Mouse (Mus musculus) 416B (cell line): ENCODE results near the gene Calhm1.

ENCODE experiments used
- DNase-seq: peaks from one replicate; pipeline ENCODE4 v3.0.0; 2011; ENCODE audit warnings: low read depth

Gene Calhm1

DNA sequence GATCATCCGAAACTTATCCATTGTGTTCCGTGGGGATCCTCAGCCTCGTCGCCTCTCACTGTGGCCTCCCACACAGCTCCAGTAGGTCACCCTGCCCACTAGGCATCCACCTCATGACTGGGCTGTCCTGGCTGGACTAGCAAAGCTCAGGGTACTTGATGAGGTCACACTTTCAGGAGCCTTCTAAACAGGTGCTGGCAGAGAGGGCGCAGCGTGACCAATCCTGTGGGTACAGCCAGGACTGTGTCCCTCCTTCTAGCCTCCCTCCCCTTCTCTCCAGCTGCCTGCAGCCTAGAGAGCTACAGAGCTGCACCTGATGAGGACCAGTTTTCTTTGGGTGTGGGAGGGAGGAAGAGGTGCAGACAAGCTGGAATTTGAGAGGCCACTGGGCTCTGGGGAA lies at the start of gene Calhm1:
Calhm1 (minus strand) TSS at position 101 of the 400 bp plus-strand sequence.
- no peak for DNase-seq

DNA sequence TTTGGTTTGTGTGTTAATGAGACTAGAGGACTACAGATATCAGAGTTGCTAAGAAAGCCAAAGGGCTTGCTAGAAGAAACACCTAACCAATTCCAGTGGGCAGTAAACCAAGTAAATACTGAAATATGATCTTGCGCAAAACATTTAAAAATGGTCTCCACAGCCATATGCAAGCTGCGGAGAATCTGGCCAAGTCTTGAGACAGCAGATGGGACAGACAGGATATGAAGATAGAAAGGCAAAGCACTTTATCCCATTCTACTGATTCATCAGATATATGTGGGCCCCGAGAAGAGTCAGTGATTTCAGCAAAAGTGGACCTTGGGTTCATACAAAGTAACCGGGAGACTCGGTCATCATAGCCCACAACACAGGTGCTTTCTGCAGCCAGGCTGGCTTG lies 48.1 kb upstream of the Calhm1 start:
- DNase-seq, result no peak

DNA sequence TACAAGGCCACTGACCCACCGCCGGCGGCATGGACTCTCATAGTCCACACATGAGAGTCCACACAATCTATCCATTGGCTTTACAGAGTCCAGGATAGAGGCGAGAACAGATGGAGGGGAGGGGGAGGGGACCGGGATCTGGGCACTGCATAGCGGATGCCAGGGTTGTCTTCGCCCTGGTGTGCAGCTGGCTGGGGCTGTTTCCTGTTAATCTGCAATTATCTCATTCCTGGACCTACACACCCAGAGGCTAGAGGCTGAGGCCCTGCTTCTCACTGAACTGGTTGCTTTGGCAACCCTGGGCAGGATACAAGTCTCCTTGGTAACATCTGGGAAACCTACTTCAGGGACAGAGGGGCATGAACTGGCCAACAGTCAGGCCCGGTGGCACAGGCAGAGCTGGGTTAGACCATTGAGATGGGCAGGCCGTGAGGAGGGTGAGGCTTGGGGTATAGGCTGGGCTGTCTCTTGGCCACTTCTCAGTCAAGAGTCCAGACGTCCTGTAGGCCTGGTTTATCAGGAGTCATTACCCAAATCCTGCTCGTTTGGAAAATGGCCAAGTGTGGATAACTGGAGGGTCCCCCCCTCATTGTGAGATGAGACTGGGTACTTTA lies 44.6 kb upstream of the Calhm1 start:
- no peak for DNase-seq

DNA sequence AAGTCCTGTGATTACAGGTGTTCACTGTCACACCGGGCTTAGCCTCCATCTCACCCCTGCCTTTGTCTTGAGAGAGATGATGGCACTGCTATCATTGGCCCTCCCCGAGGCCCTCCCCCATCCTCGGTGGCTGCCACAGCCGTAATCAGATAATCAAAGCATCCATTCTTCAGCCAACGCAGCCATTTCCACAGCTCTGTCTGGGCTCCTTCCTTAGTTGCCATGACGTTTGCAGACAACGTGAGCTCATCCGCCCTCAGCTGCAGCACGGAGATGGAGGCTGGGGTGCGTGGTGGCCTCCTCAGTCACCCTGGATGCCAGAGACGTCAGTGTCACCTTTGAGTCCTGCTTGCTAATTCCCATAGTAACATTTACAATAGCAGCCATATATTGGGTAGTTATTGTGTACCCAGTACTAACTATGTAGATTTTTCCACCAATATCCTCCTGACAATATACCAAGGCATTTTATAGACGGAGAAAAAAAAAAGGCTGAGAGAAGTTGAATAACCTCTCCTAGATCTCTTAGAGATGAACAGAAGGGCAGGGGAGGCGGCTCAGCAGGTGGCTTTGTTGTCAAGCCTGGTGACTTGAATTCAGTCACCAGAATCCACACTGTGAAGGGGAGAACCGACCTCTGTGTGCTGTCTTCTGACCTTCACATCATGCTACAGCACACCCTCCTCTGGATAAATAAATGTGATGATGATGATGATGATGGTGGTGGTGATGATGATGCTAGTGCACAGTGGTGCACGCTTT lies 42.6 kb upstream of the Calhm1 start:
- DNase-seq, result no peak

DNA sequence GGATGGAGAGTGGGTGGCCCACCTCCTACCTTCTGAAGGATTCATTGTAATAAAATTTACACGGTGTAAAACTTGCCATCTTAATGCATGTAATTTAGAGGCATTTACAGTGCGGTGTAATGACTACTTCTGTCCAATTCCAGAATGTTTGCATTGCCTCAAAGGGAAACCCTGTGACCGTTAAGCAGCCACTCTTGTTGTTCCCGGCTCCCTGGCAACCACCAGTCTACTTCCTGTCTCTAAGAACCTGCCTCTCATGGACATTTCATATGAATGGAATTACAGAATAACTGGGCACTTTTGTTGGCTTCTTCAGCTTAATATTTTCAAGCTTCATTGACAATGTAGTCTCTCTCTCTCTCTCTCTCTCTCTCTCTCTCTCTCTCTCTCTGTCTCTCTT lies 40.7 kb upstream of the Calhm1 start:
- DNase-seq, result peak; percentile 12

DNA sequence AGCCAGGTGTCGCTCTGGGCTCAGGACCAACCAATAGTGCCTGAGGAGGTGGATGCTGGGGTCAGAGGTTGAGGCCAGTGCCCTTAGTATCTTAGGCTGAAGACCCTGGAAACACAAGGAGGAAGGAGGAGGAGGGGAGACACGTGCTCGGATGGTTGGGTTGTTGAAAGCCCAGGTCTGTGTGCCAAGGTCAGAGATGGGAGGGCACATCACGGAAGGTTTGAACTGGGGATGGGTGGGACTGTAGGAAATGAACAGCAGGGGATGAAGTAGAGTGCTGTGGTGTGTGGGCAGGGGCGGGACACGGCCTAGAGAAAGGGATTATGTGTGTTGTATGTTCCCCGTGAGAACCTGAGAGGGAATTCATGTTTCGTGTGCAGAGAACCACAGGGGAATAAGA lies 40.2 kb upstream of the Calhm1 start:
- no peak for DNase-seq

DNA sequence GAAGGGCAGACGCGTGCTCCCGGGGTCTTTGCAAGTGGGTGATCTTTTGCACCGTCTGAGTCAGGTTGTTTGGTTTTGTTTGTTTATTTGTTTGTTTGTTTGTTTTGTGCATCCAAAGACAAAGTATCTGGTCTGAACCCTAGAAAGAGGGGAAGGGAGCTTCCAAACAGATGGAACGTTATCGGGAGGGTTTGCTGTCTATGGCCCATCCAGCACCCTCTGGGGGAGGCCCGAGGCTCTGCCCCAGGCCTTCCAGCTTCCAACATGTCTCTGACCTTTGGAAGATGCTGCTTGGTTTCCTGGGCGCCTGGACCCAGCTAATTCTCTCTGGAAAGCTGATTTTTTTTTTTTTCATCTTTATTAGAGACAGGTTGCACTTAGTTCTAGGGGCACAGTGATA lies 36.0 kb upstream of the Calhm1 start:
- DNase-seq, result no peak

DNA sequence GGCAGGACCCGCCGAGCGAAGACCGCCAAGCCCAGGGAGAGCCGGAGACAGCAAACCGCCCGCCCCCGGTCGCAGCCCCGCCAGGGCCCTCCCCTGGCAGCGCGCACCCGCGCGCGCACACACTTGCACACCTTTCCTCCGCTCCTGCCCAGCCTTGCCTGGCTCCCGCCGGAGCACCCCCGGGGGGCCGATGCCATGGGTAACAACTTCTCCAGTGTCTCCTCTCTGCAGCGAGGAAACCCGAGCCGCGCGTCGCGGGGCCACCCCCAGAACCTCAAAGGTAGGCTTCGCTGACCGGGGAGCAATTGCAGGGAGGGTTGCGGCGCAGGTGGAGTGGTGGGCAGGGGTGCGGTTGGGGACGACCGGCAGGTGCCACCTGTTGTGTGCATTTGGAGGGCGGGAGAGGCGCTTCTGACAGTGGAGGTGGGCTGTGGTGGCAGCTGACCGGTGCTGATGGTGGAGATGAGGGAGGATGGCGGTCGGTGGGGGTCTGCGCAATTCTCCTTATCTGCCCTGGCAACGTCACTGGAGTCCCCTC lies 35.3 kb upstream of the Calhm1 start:
- no peak for DNase-seq

DNA sequence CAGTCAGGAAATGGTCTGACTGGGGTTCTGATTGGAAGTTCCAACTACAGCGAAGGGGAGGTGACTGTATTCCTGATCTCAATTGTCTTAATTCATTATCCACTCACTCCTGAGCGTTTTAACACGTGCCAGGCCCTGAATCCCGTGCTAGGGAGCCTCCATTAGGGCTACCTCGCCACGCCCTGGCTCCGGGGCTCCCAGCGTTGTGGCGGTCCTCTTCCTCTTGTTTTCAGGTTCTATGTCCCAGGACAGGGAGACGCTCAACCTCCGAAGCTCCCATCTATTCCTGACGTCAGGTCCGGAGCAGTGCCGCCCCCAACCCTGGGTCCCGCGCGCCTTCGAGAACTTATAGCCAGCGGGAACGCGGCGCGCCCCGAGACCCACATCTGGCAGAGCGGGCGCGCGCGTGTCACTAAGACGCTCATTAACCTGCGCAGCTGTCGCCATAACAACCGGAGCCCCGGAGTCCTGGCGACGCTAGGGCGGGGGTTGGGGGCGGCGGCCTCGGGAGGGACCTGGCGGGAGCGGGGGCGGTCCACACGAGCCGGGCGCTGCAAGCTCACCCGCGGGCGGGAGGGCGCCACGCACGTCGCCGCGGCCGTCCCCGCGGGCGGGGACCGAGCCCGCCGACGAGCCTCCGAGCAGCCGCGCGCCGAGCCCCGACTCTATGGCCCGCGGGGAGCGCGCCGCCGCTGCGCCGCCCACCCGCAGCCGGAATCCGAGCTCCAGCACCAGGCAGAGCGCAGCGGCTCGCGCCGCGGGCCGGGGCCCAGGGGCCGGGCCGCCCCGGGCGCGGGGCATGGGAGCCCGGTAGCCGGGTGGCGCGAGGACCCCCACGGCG lies 34.6 kb upstream of the Calhm1 start, which contains the start of gene Neurl1a:
Neurl1a (plus strand) TSS at position 390 of the 841 bp plus-strand sequence.
- no peak for DNase-seq

DNA sequence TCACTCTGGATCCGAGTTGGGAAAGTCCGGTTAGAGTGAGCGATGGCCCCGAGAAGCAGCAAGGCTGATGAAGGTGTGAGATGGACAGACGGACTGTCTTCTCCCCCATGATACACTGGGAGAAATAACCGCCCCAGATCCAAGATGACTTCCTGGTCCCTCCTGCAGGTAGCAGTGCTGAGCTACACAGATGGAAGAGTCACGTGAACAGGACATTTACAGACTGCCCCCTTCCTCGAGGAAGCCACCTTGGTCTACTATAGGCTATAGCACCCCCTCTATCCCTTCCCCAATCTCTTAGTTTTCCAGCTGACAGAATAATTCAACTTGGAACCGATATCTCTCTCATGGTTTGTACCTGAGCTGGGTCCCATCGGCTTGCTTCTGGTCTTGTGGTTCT lies 33.9 kb upstream of the Calhm1 start:
- no peak for DNase-seq

DNA sequence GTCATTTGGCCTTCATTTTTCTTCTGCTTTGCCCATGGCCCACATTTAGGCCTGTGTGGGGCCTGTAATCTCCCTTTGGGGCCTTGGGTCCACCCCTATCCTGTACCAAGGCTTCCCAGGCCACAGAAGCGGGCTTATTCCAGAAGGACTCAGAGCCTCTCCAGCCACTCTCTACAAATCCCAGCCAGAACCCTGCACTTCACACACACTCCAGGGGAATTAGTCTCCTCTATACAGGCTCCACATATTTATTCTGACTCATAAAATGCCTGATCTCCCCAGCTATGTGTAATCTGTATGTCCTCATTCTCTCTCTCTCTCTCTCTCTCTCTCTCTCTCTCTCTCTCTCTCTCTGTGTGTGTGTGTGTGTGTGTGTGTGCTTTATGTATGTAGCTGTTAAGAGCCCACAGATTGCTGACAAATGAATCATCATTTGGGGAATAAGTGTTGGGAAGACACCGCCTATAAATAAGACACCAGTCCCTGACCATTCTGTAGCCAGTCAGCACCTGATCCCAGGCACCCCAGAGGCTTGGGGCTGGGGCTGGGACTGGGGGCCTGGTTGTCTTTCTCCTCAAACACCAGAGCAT lies 33.0 kb upstream of the Calhm1 start:
- DNase-seq, result no peak

DNA sequence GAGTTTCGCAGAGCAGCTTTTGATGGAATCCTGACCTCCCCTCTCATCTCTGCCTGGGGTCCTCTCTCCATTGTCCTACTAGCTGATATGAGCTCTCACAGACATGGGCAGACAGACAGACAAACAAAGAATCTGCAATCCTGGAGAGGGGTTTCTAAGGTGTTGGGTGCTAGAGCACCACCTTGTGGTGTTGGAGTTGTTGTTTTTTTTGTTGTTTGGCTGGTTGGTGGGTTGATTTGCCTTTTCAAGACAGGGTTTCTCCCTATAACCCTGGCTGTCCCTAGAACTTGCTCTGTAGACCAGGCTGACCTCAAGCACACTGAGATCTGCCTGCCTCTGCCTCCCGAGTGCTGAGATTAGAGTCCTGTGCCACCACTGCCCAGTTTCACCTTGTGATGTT lies 31.4 kb upstream of the Calhm1 start:
- peak; percentile 35 for DNase-seq

DNA sequence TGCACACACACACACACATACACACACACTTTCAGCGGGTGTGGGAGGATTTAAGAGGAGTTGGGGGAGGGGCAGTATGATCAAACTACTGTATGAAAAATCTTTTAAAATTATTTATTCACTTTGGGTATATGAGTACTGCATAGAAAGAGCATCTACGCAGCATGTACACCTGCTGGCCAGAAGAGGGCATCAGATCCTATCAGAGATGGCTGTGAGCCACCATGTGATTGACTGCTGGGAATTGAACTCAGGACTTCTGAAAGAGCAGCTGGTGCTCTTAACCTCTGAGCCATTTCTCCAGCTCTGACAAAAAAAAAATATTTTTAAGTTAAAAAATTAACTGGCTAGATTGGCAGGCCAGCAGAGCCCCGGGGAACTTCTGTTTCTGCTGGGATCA lies 30.5 kb upstream of the Calhm1 start:
- peak; percentile 66 for DNase-seq

DNA sequence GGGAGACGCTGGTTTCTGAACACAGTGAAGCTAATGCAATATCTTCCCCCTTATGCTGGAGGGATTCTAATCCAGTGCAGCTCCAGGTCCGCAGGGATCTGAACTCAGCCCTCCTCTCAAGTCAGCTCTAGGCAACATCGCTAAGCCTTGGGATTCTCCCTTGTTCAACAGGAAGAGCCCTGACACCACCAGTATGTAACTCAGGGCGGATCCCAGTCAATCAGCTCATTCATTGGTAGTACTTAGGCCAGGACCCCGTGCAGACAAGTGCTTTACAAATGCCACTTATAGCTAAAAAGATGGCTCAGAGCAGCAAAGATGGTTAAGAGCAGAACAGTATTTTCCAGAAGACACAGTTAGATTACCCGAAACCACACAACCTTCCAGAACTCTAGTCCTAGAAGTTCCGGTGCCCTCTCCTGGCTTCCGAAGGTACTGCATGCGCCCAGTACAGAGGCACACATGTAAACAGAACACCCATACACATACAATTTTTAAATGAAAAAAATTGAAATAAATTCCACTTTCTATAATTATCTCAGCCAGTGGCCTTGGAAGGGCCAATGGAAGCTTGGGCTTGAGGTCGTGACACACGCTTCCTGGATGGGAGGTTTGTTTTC lies 24.8 kb upstream of the Calhm1 start:
- peak; percentile 89 for DNase-seq

DNA sequence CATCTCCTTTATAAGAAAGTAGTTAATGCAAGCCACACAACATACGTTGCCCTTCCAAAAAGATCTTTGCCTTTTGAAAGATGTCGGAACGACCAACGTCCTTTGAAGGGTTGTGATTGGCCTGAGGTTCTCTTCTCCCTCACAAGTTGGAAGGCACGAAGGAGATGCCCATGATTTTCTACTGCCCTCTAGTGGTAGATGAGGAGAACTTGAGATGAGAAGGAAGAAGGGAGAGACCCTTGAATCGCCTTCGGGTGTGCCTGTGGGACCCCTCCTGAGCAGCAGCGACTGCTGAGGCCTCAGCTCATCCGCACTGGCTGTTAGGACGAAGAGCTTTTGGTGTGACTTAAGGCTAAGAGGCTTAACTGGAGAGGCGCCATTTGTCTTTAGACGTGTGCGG lies 24.2 kb upstream of the Calhm1 start:
- peak; percentile 82 for DNase-seq

DNA sequence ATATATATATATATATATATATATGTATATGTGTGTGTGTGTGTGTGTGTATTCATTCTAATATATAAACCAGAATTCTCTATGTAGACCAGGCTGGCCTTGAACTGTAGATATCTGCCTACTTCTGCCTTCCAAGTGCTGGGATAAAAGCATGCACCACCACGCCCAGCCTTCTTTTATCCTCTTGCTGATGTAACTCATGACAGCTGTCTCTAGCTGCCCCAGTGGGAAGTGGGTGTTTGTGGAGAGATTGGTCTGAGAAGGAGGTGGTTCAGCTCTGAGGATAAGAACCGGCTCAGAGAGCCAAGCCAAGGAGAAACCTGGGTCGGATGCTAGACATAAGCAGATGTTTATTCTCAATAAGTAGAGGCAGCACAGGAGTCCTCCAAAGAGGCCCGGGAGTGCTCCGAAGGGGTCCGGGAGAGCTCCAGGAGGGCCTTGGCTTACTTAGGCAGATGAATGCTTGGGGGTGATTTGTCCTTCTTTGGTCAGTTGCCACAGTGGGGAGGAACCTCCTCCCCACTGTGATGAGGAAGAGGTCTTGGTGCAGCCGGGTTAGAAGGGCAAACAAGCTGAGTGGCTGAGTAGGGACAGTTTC lies 23.7 kb upstream of the Calhm1 start:
- DNase-seq, result peak; percentile 8

DNA sequence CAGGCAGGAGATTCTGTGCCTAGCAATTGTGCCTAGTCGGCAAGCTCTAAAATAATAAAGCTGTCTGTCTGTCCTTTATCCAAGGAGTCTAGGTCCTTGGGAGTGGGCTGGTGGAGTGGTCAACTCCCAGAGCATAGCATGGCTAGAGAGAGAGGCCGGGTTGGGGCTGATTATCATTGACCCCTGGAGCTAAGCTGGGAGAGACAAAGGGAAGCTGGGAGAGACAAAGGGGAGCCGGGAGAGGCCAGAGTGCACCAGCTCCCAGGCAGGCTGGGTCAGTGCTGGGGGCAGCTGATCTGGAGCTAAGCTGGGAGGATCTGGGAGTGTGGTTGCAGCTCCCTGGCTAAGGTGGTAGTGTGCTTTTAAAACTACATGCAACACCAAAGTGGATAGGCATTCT lies 22.7 kb upstream of the Calhm1 start:
- DNase-seq, result no peak

DNA sequence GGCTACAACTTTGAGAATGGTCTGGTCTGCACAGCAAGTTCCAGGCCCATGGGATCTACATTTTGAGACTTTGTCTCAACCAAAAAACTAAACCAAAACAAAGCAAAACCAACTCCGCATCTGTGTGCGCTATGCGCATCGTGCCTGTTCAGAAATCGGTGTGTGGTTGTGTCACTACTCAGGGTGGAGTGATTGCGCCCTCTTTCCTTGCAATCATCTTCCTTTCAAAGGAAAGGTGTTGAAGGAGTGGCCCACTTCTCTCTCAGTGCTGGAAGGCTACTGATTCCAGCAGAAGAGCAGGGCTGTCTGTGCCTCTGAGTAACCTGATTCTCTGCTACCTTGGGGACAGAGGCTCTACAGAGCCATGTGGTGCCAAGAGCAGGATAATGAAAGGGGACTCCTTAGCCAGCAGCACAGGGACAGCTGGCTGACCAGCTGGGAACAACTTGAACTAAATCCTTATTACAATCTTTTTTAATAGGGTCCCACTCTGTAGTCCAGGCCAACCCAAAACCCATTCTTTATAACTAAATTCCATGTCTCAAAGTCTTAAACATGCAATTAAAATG lies 19.2 kb upstream of the Calhm1 start:
- no peak for DNase-seq

DNA sequence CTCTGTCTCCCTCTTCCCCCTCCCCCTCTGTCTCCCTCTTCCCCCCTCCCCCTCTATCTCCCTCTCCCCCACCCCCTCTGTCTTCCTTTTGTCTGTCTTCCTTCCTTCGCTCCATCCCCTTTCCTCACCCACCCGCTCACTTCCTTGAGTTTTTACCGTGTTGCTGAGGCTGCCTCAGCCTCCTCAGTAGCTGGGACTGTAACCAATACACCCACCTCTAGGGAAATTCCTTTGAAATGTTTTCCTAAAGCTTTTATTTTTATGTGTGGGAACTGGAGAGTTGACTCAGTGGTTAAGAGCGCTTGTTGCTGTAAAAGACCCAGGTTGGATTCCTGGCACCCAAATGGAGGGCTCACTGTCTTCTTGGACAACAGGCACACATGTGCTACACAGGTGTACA lies 17.6 kb upstream of the Calhm1 start:
- DNase-seq, result no peak

DNA sequence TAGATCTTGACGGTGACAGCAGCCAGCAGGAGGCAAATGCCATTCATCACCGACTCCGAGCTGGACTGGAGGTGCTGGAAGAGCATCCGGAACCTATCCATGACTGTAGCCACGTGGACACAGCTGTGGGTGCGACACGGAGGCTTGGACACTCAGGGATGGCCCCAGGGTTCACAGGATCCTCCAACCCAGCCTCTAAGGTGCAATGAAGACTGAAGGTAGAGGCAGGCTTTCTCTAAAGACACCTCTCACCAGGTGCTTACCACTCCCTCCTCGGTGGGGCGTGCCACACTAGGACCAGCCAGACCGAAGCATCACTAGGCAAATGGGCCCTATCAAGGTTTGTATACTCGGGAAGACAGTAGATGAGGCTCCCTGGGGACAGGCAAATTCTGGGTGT lies 13.6 kb upstream of the Calhm1 start, which contains the start of gene Calhm3:
Calhm3 (minus strand) TSS at position 101 of the 400 bp plus-strand sequence.
- no peak for DNase-seq

DNA sequence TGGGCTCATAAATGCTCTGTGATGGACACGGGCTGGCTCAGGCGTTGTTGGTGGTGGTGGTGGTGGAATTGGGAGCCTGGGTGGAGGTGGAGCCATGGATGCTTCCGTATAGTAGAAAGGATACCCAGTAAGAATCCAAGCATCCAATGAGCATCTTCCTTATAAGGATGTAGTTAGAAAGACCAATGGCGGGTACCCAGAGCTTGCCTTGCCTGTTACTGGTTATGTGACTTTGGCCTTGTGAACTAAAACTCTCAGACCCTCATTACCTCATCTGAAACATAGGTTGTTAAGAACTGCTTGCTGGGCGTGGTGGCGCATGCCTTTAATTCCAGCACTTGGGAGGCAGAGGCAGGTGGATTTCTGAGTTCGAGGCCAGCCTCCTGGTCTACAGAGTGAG lies 9.7 kb upstream of the Calhm1 start:
- DNase-seq, result no peak
